Mouse (Mus musculus): Measurements from ENCODE around the gene Dcaf11.

Gene Dcaf11

DNA sequence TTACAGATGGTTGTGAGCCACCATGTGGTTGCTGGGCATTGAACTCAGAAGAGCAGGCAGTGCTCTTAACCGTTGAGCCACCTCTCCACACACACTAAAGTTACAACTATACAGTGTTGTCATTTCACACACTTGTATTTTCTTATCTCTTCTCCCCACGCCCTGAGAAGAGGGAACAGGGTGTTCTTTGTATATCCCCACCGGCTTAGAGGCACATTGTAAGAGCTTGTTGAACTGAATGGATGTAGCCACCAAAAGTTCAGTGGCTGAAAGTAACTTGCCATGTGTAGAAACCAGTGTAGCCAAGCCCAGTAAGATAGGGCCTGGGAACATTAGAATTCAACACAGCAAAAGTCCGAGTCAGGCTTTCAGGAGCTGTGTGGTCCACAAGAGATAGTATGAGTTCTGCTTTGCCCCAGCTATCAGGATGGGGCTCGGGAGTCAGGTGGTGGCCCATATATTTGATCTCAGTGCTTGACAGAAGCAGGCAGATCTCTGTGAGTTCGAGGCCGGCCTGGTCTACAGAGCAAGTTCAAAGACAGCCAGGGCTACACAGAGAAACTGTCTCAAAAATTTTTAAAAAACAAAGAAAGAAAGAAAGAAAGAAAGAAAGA, 54.9 kb downstream of the Dcaf11 start:
- in situ Hi-C loops (cut with MboI, MseI) = no loop called here

DNA sequence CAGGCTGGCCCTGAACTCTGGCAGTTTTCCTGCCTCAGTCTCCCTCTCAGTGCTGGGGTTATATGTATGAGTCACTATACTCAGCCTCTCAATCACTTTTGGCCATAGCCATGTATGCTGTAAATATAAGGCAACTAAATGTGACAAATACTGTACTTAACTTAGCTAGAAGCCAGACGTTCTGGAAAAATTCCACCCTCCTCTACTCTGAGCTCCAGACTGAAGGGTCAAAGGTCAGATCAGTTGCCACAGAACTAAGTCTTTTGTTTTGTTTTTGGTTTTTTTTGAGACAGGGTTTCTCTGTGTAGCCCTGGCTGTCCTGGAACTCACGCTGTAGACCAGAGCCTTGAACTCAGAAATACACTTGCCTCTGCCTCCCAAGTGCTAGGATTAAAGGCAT, 56.1 kb downstream of the Dcaf11 start:
- in situ Hi-C loops (cut with MboI, MseI) = no loop called here

DNA sequence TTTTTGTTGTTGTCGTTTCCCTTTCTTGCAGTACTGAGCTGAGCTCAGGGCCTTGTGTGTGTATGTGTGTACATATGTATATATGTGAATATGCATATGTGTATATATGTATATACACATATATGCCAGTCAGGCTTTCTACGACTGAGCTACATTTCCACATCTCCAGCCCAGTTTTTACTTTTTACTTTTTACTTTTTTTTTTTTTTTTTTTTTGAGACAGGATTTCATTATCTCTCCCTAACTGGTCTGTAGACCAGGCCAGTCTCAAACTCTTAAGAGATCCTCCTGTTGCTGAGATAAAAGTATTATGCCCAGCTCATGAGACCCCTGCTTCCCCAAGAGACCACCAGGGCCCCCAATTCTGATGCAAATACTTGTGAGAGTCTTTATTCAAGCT, 57.0 kb downstream of the Dcaf11 start:
- in situ Hi-C loops (cut with MboI, MseI) = no loop called here

DNA sequence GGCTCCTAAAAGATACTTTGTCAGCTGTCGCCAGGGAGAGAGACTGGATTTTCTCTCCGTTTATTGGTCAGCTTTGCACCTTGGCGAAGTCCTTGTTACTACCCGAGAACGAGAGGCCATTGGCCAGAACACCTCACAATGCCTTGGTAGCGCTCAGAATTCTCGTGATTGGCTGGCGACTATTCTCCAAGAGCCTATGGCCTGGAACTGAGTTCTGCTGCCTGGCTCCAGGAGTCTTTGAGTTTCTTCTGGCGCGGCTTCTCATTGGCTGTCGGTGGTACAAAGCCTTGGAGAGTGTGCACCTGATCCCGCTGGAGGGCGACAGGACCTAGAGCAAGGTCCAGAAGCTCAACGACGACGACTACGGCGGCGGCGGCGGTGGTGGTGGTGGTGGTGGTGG, 58.0 kb downstream of the Dcaf11 start, which contains the start of gene Rec8:
TSS of gene Rec8 (plus strand) at position 216 of the 400 bp plus-strand sequence.
- in situ Hi-C loops (cut with MboI, MseI) = no loop called here

DNA sequence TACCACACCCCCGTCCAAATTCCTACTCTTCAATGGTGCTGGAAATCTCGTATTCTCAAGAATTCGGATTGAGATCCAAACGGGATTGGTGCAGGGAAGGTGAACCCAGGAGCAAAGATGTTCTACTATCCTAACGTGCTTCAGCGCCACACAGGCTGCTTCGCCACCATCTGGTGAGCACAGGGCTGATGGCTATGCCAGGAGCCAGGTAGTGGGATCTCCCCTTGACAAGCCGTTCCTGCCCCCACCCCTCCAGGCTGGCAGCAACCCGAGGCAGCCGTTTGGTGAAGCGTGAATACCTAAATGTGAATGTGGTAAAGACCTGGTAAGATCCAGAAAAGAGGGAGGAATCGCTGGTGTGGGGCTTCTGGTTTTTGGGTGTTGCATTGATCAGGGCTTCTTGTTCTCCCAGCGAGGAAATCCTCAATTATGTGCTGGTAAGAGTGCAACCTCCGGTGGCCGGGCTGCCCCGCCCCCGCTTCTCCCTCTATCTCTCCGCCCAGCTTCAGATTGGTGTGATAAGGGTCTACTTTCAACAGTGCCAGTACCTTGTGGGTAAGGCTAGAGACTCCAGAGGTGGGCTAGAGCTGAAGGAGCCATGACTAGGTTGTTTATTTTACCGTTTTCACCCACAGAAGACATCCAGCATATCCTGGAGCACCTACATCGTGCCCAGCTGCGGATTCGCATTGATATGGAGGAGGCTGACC, 58.8 kb downstream of the Dcaf11 start:
- in situ Hi-C loops (cut with MboI, MseI) = no loop called here

Data from T-helper 17 cell (primary cell).